ENCODE assay signal across 14 mouse cellular contexts in the genomic region with DNA sequence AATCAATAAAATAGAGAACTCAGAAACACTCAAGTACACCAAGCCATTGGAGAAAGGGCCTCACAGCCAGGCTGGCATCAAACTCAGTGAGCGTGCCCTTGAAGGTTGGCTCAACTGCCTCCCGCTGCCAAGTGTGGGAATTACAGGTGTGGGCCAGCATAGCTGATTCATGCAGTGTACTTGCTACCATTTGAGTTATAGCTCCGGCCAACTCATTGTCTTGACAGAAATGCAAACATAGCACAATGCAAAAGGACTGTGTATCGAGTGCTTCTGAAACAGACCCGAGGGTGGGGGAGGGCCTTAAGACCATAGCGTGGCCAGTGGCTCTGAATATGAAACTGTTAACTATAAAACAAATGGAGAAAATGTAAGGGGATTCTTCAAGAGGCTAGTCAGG. TPM values are rescaled to one million over a fixed set of nuclear protein-coding genes. Genes with fewer than 3 reads are reported as not detected.
DNase-seq lines count a peak whose midpoint lies in the region; ATAC-seq and TF ChIP-seq lines count a peak whose summit lies in the region.
"Had no signal": no experiment of that assay in that cellular context is flagged by ENCODE, and none has a peak within 500 bp of the region (broad histone marks: within the 10 kb centered on the region; RNA-seq: fewer than 3 reads in every experiment).

No protein-coding gene starts in this region.

- H3K9me3 ChIP-seq in MEL (replicated peaks; ENCODE audit: insufficient read depth, low read length): no peaks in the 10 kb centered on the region
- no peaks in the 10 kb centered on the region for H3K9me3 ChIP-seq in intestine, embryonic 15.5 days
- H3K9me3 ChIP-seq: midbrain, embryonic 15.5 days had no signal

- no peak overlapping the region for H3K4me3 ChIP-seq in MEL (ENCODE audit: control insufficient read depth in 1 of 2, insufficient read depth in 1 of 2, low read depth in 2 of 2, low read length in 2 of 2)
- no peak overlapping the region for H3K4me3 ChIP-seq in intestine, embryonic 15.5 days (replicated peaks)
- H3K4me3 ChIP-seq: midbrain, embryonic 15.5 days had no signal

- H3K4me1 ChIP-seq in MEL (ENCODE audit: control insufficient read depth in 1 of 2, insufficient read depth in 2 of 2, low read length in 2 of 2): peaks cover 6 to 13% of the 10 kb centered on the region in 2 experiments
- 0 out of 2 replicates have a peak, but pooled peaks cover 6% of the 10 kb centered on the region for H3K4me1 ChIP-seq in intestine, embryonic 15.5 days (replicated peaks)

- peak; percentile 44 for DNase-seq in adrenal gland, postnatal 10 days
- no peak for DNase-seq in adrenal gland, postnatal 4 days (ENCODE audit: low spot score in 2 of 2)
- peak; percentile 46 to 54 for DNase-seq in kidney, postnatal 4 days
- DNase-seq in kidney, adult 18-20 months: no peak
- peak; percentile 56 for DNase-seq in MEL (ENCODE audit: low read depth, low spot score)
- DNase-seq in lung, postnatal 10 days: peak; percentile 43
- DNase-seq in heart, postnatal 10 days: no peak

- H3K79me2 ChIP-seq in MEL (ENCODE audit: control insufficient read depth, insufficient read depth, low read length, poor library complexity): peaks cover 13% of the 10 kb centered on the region

- no peak overlapping the region for H3K27ac ChIP-seq in MEL (ENCODE audit: control insufficient read depth, low read depth, low read length)
- no peak overlapping the region for H3K27ac ChIP-seq in intestine, embryonic 15.5 days
- H3K27ac ChIP-seq: midbrain, embryonic 15.5 days had no signal

- no peak for TF ChIP-seq EP300 in MEL (IDR thresholded peaks at IDR 0.05; ENCODE audit: low read depth in 1 of 2, low read length in 2 of 2)

- H3K36me3 ChIP-seq in MEL (ENCODE audit: control insufficient read depth in 1 of 2, insufficient read depth in 2 of 2, low read length in 2 of 2): peaks cover 0 to 25% of the 10 kb centered on the region in 2 experiments; a peak in 3 of 4 replicates
- H3K36me3 ChIP-seq in intestine, embryonic 15.5 days: 0 out of 2 replicates have a peak, but pooled peaks cover 3% of the 10 kb centered on the region
- H3K36me3 ChIP-seq: midbrain, embryonic 15.5 days had no signal

- H3K27me3 ChIP-seq in MEL (ENCODE audit: control insufficient read depth in 1 of 2, insufficient read depth in 2 of 2, low read length in 2 of 2): no peaks in the 10 kb centered on the region
- H3K27me3 ChIP-seq in intestine, embryonic 15.5 days (replicated peaks): no peaks in the 10 kb centered on the region
- H3K27me3 ChIP-seq: midbrain, embryonic 15.5 days had no signal

- ATAC-seq in intestine, embryonic 15.5 days: no peak
- ATAC-seq: midbrain, embryonic 15.5 days had no signal

- no peak overlapping the region for H3K9ac ChIP-seq in MEL (ENCODE audit: control insufficient read depth, low read depth, low read length, poor library complexity, severe bottlenecking)
- no peak overlapping the region for H3K9ac ChIP-seq in intestine, embryonic 15.5 days
- H3K9ac ChIP-seq: midbrain, embryonic 15.5 days had no signal

- H3K4me2 ChIP-seq in intestine, embryonic 15.5 days (replicated peaks): no peak overlapping the region

- intact Hi-C loops in heart, postnatal 10 days (cut with DNase I): loop anchor here (5.0 kb wide), 2 partner anchors 172 to 212 kb away; partner anchors contain the start of genes Slc12a9 and Ufsp1

- no peak for TF ChIP-seq RAD21 in MEL (IDR thresholded peaks at IDR 0.05; ENCODE audit: low read depth, low read length)

- peak; percentile 23 to 34 (median 28); a peak in 3 of 6 replicates for TF ChIP-seq CTCF in MEL (IDR thresholded peaks at IDR 0.05 in 2 of 3, conservative IDR thresholded peaks at IDR 0.05 in 1 of 3; ENCODE audit: control insufficient read depth in 1 of 3, insufficient read depth in 1 of 3, low read depth in 2 of 3, low read length in 3 of 3, poor library complexity in 1 of 3, severe bottlenecking in 1 of 3)

- TF ChIP-seq POLR2A in MEL (IDR thresholded peaks at IDR 0.05; ENCODE audit: control insufficient read depth in 1 of 2, insufficient read depth in 1 of 2, low read depth in 1 of 2, low read length in 2 of 2, poor library complexity in 1 of 2): no peak

- WGBS in intestine, embryonic 15.5 days: 77% methylated on average over 6 of the region's 6 CpGs

TF ChIP-seq in MEL, 35 proteins besides CTCF, POLR2A, EP300 and RAD21:
- TF ChIP-seq GATA1 (IDR thresholded peaks at IDR 0.05; ENCODE audit: low read depth, low read length): no peak
- TF ChIP-seq ELF1 (IDR thresholded peaks at IDR 0.05; ENCODE audit: low read depth, low read length): no peak
- TF ChIP-seq MXI1 (IDR thresholded peaks at IDR 0.05; ENCODE audit: low read depth, low read length): no peak
- no peak for TF ChIP-seq SIN3A (IDR thresholded peaks at IDR 0.05; ENCODE audit: low read length)
- no peak for TF ChIP-seq USF2 (IDR thresholded peaks at IDR 0.05; ENCODE audit: borderline replicate concordance in 1 of 2, insufficient read depth in 1 of 2, low read depth in 1 of 2, low read length in 2 of 2)
- no peak for TF ChIP-seq HCFC1 (IDR thresholded peaks at IDR 0.05; ENCODE audit: low read depth, low read length)
- no peak for TF ChIP-seq ZNF384 (IDR thresholded peaks at IDR 0.05; ENCODE audit: low read depth, low read length)
- TF ChIP-seq MAX (IDR thresholded peaks at IDR 0.05; ENCODE audit: low read length): no peak

RNA-seq across cellular contexts. Expression of gene Pop7, which starts 1.7 kb away (rescaled TPM):
- total RNA-seq in adrenal gland, postnatal 10 days (2021): 10 to 100 TPM; 23.8 to 27.2 TPM
- 10 to 100 TPM; 26.5 to 26.9 TPM for total RNA-seq in adrenal gland, postnatal 4 days (2021)
- 73.8 and 79.8 TPM in 2 replicates for total RNA-seq in MEL (2012; rRNA removed)
- polyA plus RNA-seq in MEL (2012; ENCODE audit: insufficient read depth in 1 of 2, insufficient read length in 2 of 2, low read depth in 1 of 2, low replicate concordance in 2 of 2, missing spikeins in 1 of 2): 10 to 100 TPM in 1 of 2 experiments, not detected in 1; 61.1 TPM
- total RNA-seq in heart, postnatal 10 days (2021): 10 to 100 TPM; 16.6 to 19.2 TPM
- polyA plus RNA-seq in intestine, embryonic 15.5 days (2015; fragmentation: Nextera tagmentation; extraction: Ambion mirVana): 60.4 and 64.2 TPM in 2 replicates

RNA-seq across cellular contexts. Expression of gene Gigyf1, which starts 14.3 kb away (rescaled TPM):
- total RNA-seq in adrenal gland, postnatal 10 days (2021): 10 to 100 TPM; 24.2 to 39.1 TPM
- total RNA-seq in adrenal gland, postnatal 4 days (2021): 10 to 100 TPM; 65.1 to 69.2 TPM
- 5.1 and 6.8 TPM in 2 replicates for total RNA-seq in MEL (2012; rRNA removed)
- 10 to 100 TPM in 1 of 2 experiments, not detected in 1; 24.6 TPM for polyA plus RNA-seq in MEL (2012; ENCODE audit: insufficient read depth in 1 of 2, insufficient read length in 2 of 2, low read depth in 1 of 2, low replicate concordance in 2 of 2, missing spikeins in 1 of 2)
- total RNA-seq in heart, postnatal 10 days (2021): 10 to 100 TPM; 29.6 to 33.8 TPM
- polyA plus RNA-seq in intestine, embryonic 15.5 days (2015; fragmentation: Nextera tagmentation; extraction: Ambion mirVana): 8.4 and 10.4 TPM in 2 replicates

RNA-seq across cellular contexts. Expression of gene Zan, which starts 27.2 kb away (rescaled TPM):
- under 1 TPM; 0.09 to 0.15 TPM for total RNA-seq in adrenal gland, postnatal 10 days (2021)
- under 1 TPM; 0.20 to 0.36 TPM for total RNA-seq in adrenal gland, postnatal 4 days (2021)
- 0.10 TPM in 1 of 2 replicates, not detected in the other for total RNA-seq in MEL (2012; rRNA removed)
- under 1 TPM in 1 of 2 experiments, not detected in 1; 0.15 TPM for polyA plus RNA-seq in MEL (2012; ENCODE audit: insufficient read depth in 1 of 2, insufficient read length in 2 of 2, low read depth in 1 of 2, low replicate concordance in 2 of 2, missing spikeins in 1 of 2)
- under 1 TPM in 1 of 2 experiments, not detected in 1; 0.10 TPM for total RNA-seq in heart, postnatal 10 days (2021)
- 0.52 and 0.93 TPM in 2 replicates for polyA plus RNA-seq in intestine, embryonic 15.5 days (2015; fragmentation: Nextera tagmentation; extraction: Ambion mirVana)
- total RNA-seq: adrenal gland, adult 18-20 months; heart, postnatal 25 days had no signal
- polyA plus RNA-seq: limb, embryonic 11.5 days had no signal

RNA-seq across cellular contexts. Expression of gene Epo, which starts 29.0 kb away (rescaled TPM):
- not detected for total RNA-seq in adrenal gland, postnatal 10 days (2021)
- not detected for total RNA-seq in adrenal gland, postnatal 4 days (2021)
- not detected in 2 replicates for total RNA-seq in MEL (2012; rRNA removed)
- not detected for polyA plus RNA-seq in MEL (2012; ENCODE audit: insufficient read depth in 1 of 2, insufficient read length in 2 of 2, low read depth in 1 of 2, low replicate concordance in 2 of 2, missing spikeins in 1 of 2)
- not detected for total RNA-seq in heart, postnatal 10 days (2021)
- 0.42 and 0.63 TPM in 2 replicates for polyA plus RNA-seq in intestine, embryonic 15.5 days (2015; fragmentation: Nextera tagmentation; extraction: Ambion mirVana)
- total RNA-seq: adrenal gland, adult 18-20 months; heart, postnatal 25 days had no signal
- polyA plus RNA-seq: cortical plate, adult 2 months; midbrain, embryonic 15.5 days; spleen, adult 2 months had no signal

RNA-seq across cellular contexts. Expression of gene Gnb2, which starts 29.3 kb away (rescaled TPM):
- 100 to 1,000 TPM; 592 to 682 TPM for total RNA-seq in adrenal gland, postnatal 10 days (2021)
- total RNA-seq in adrenal gland, postnatal 4 days (2021): 100 to 1,000 TPM; 771 to 773 TPM
- 531 and 548 TPM in 2 replicates for total RNA-seq in MEL (2012; rRNA removed)
- 100 to 1,000 TPM in 1 of 2 experiments, not detected in 1; 550 TPM for polyA plus RNA-seq in MEL (2012; ENCODE audit: insufficient read depth in 1 of 2, insufficient read length in 2 of 2, low read depth in 1 of 2, low replicate concordance in 2 of 2, missing spikeins in 1 of 2)
- total RNA-seq in heart, postnatal 10 days (2021): 100 to 1,000 TPM; 481 to 484 TPM
- polyA plus RNA-seq in intestine, embryonic 15.5 days (2015; fragmentation: Nextera tagmentation; extraction: Ambion mirVana): 341 and 386 TPM in 2 replicates

Comparison
In these comparisons a context has a peak if more than half of its experiments do, and no peak if none do; other contexts are left out.
1. DNase-seq: peak in adrenal gland, postnatal 10 days (single experiment), kidney, postnatal 4 days (2 of 2), MEL (single experiment) and lung, postnatal 10 days (single experiment); none in adrenal gland, postnatal 4 days (0 of 2), kidney, adult 18-20 months (single experiment) and heart, postnatal 10 days (0 of 2).